Mouse (Mus musculus): ENCODE measurements around the gene Fam122a.

DNA sequence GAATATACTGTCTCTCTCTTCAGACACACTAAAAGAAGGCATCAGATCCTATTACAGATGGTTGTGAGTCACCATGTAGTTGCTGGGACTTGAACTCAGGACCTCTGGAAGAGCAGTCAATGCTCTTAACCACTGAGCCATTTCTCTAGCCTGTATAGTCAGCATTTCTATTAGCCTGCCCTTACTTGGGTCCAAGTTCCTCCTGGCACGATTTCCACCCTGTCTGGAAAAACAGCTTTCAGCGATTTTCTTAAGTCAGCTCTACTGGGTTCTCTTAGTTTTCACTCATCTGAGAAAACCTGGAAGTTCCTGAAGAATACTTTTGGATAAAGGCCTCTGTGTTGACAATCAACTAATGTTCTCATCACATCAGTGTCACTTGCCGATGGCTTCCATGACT, 22.1 kb upstream of the Fam122a start:
- TF ChIP-seq CTCF (IDR thresholded peaks at IDR 0.05; ENCODE audit: extremely low read depth, insufficient read length, insufficient replicate concordance, low read depth, low read length) = no peak
- no peak for TF ChIP-seq POLR2A (IDR thresholded peaks at IDR 0.05; ENCODE audit: low read depth, low read length)

All from small intestine, adult 2 months (tissue).